Mouse (Mus musculus) ES-E14 (cell line): ENCODE measurements around the gene Wnt9a.

Experiments used
- CHD2 ChIP-seq: IDR thresholded peaks from 2 replicates; pipeline ENCODE4 v1.6.1; 2014; ENCODE audit warnings: mild to moderate bottlenecking, low read depth, low read length, inconsistent platforms
- HCFC1 ChIP-seq: IDR thresholded peaks from 2 replicates; pipeline ENCODE4 v1.6.1; 2012; ENCODE audit warnings: low read length, inconsistent platforms, borderline replicate concordance; ENCODE audit not compliant: insufficient read depth
- MAFK ChIP-seq: IDR thresholded peaks from 2 replicates; pipeline ENCODE4 v1.6.1; 2014; ENCODE audit warnings: mild to moderate bottlenecking, low read depth, low read length, inconsistent platforms; ENCODE audit not compliant: insufficient read depth
- ZC3H11A ChIP-seq: IDR thresholded peaks from 2 replicates; pipeline ENCODE4 v1.6.1; 2012; ENCODE audit warnings: low read depth, mild to moderate bottlenecking, inconsistent platforms, low read length, borderline replicate concordance
- ZNF384 ChIP-seq: IDR thresholded peaks from 2 replicates; pipeline ENCODE4 v1.6.1; 2012; ENCODE audit warnings: low read depth, low read length, inconsistent platforms

GRCm38 (mm10) chr11:59322988-59323387 lies 16.3 kb downstream of the Wnt9a start:
- TF ChIP-seq CHD2 (no peak), HCFC1 (no peak), MAFK (no peak), ZNF384 (no peak), ZC3H11A (no peak)
